Mouse (Mus musculus) liver, postnatal 0 days (tissue): ENCODE measurements at regions not wholly inside any gene's neighbourhood (a gene's known extent, or its start where the extent isn't known, plus 50 kb on each side); places are given as distances from the start of the nearest gene placed in this dataset.

Source experiments
- ATAC-seq: fragments of 200-750 bp; cut with Nextera tagmentation; 2 replicates; pipeline ENCODE4 v1.8.0; 2017; ENCODE audit warnings: mild to moderate bottlenecking, moderate library complexity
- DNase-seq: peaks from one replicate; pipeline ENCODE4 v3.0.0-alpha.2; 2016
- H3K27ac ChIP-seq: fragments of 300-500 bp; sonication (generic); 2 replicates; pipeline ENCODE4 v1.5.1; 2014; ENCODE audit warnings: antibody characterized with exemption, moderate library complexity, mild to moderate bottlenecking, low read depth
- H3K27me3 ChIP-seq: fragments of 300-500 bp; sonication (generic); 2 replicates; pipeline ENCODE4 v1.6.1; 2014; ENCODE audit warnings: low read length, control low read depth, mixed read lengths; ENCODE audit not compliant: insufficient read depth
- H3K36me3 ChIP-seq: fragments of 300-500 bp; sonication (generic); replicated peaks from 2 replicates; pipeline ENCODE4 v1.6.1; 2014; ENCODE audit warnings: mild to moderate bottlenecking, control low read depth, low read length, moderate library complexity, mixed read lengths; ENCODE audit not compliant: insufficient read depth
- H3K4me1 ChIP-seq: fragments of 300-500 bp; sonication (generic); 2 replicates; pipeline ENCODE4 v1.6.1; 2014; ENCODE audit warnings: antibody characterized with exemption, mild to moderate bottlenecking, control low read depth; ENCODE audit not compliant: insufficient read depth
- H3K4me2 ChIP-seq: fragments of 300-500 bp; sonication (generic); 2 replicates; pipeline ENCODE4 v1.6.1; 2014; ENCODE audit warnings: low read depth, mild to moderate bottlenecking, low read length, moderate library complexity, mixed read lengths
- H3K4me3 ChIP-seq: fragments of 300-500 bp; sonication (generic); 2 replicates; pipeline ENCODE4 v1.5.1; 2014; ENCODE audit warnings: low read depth, low read length
- H3K9ac ChIP-seq: fragments of 300-500 bp; sonication (generic); replicated peaks from 2 replicates; pipeline ENCODE4 v1.6.1; 2014; ENCODE audit warnings: mild to moderate bottlenecking, moderate library complexity
- H3K9me3 ChIP-seq: fragments of 300-500 bp; sonication (generic); 2 replicates; pipeline ENCODE4 v1.6.1; 2016; ENCODE audit warnings: mild to moderate bottlenecking, control low read depth, low read length, mixed read lengths
- CTCF ChIP-seq: sonication (generic); IDR thresholded peaks from 2 replicates; pipeline ENCODE4 v1.5.1; 2016; ENCODE audit warnings: antibody characterized with exemption, low read depth
- EP300 ChIP-seq: IDR thresholded peaks from 2 replicates; pipeline ENCODE4 v1.6.1; 2016; ENCODE audit warnings: antibody characterized with exemption, low read depth, mild to moderate bottlenecking
- WGBS: fragments of 180-500 bp; shearing (Covaris S2); extraction: QIAGEN DNeasy Blood & Tissue Kit; methylation state at CpG from one replicate; pipeline ENCODE4 v1.1.7; 2014; ENCODE audit not compliant: insufficient replicate concordance; 5-methylcytosine and 5-hydroxymethylcytosine counted together

- H3K27ac ChIP-seq = no peak overlapping the region
- no peaks in the 10 kb centered on the region for H3K27me3 ChIP-seq
- no peak overlapping the region for H3K4me2 ChIP-seq
- H3K4me1 ChIP-seq = no peaks in the 10 kb centered on the region
- ATAC-seq (no peak), DNase-seq (no peak)
- H3K9ac ChIP-seq = no peak overlapping the region
- WGBS = 71% methylated on average over 5 of the region's 5 CpGs
- H3K4me3 ChIP-seq = no peak overlapping the region
- H3K9me3 ChIP-seq = no peaks in the 10 kb centered on the region
- TF ChIP-seq EP300 = no peak
- no peak for TF ChIP-seq CTCF
- no peaks in the 10 kb centered on the region for H3K36me3 ChIP-seq
These were observed 550.1 kb upstream of the Klf4 start for GRCm38 (mm10) chr4:56082411-56082810.

- H3K27me3 ChIP-seq = no peaks in the 10 kb centered on the region
- no peak overlapping the region for H3K4me3 ChIP-seq
- H3K27ac ChIP-seq = no peak overlapping the region
- H3K9me3 ChIP-seq = no peaks in the 10 kb centered on the region
- no peak overlapping the region for H3K4me2 ChIP-seq
- no peak overlapping the region for H3K9ac ChIP-seq
- DNase-seq (no peak), ATAC-seq (no peak)
- no peaks in the 10 kb centered on the region for H3K36me3 ChIP-seq
- WGBS = 35% methylated on average over 3 of the region's 3 CpGs
- TF ChIP-seq EP300 = no peak
- no peaks in the 10 kb centered on the region for H3K4me1 ChIP-seq
These were observed 548.7 kb upstream of the Klf4 start for GRCm38 (mm10) chr4:56080960-56081359.

- no peak overlapping the region for H3K4me2 ChIP-seq
- ATAC-seq (peak; percentile 43; the same call in 1 of the 2 replicates), DNase-seq (peak; percentile 31)
- H3K36me3 ChIP-seq = no peaks in the 10 kb centered on the region
- peaks cover 7% of the 10 kb centered on the region; the same call in 1 of the 2 replicates for H3K4me1 ChIP-seq
- H3K4me3 ChIP-seq = no peak overlapping the region
- no peak overlapping the region for H3K27ac ChIP-seq
- 50% methylated on average over 6 of the region's 6 CpGs for WGBS
- H3K9ac ChIP-seq = no peak overlapping the region
- no peaks in the 10 kb centered on the region for H3K27me3 ChIP-seq
- H3K9me3 ChIP-seq = no peaks in the 10 kb centered on the region
- TF ChIP-seq CTCF = no peak
- no peak for TF ChIP-seq EP300
These were observed 538.5 kb upstream of the Klf4 start for GRCm38 (mm10) chr4:56070664-56071334.

GRCm38 (mm10) chr4:56068859-56069258 is 536.6 kb upstream of the Klf4 start:
- Histone ChIP-seq H3K27me3 (no peaks in the 10 kb centered on the region), H3K4me2 (no peak overlapping the region), H3K9ac (no peak overlapping the region), H3K4me1 (peaks cover 7% of the 10 kb centered on the region; the same call in 1 of the 2 replicates), H3K4me3 (no peak overlapping the region), H3K36me3 (no peaks in the 10 kb centered on the region), H3K9me3 (no peaks in the 10 kb centered on the region), H3K27ac (no peak overlapping the region)
- no peak for TF ChIP-seq EP300
- no peak for TF ChIP-seq CTCF
- peak; percentile 69 for ATAC-seq
- no peak for DNase-seq
- 76% methylated on average over 4 of the region's 4 CpGs for WGBS

GRCm38 (mm10) chr4:56064657-56065056 is 532.4 kb upstream of the Klf4 start:
- H3K27ac ChIP-seq = no peak overlapping the region
- DNase-seq = no peak
- peaks cover 7% of the 10 kb centered on the region; the same call in 1 of the 2 replicates for H3K4me1 ChIP-seq
- no peak overlapping the region for H3K4me3 ChIP-seq
- no peak overlapping the region for H3K4me2 ChIP-seq
- H3K27me3 ChIP-seq = no peaks in the 10 kb centered on the region
- no peaks in the 10 kb centered on the region for H3K36me3 ChIP-seq
- no peak for ATAC-seq
- no peaks in the 10 kb centered on the region for H3K9me3 ChIP-seq
- no peak overlapping the region for H3K9ac ChIP-seq
- TF ChIP-seq CTCF = no peak
- no peak for TF ChIP-seq EP300
- WGBS = 76% methylated on average over 4 of the region's 4 CpGs

- Histone ChIP-seq H3K27ac (no peak overlapping the region), H3K4me3 (no peak overlapping the region), H3K27me3 (no peaks in the 10 kb centered on the region), H3K36me3 (no peaks in the 10 kb centered on the region), H3K4me1 (no peaks in the 10 kb centered on the region), H3K9me3 (no peaks in the 10 kb centered on the region), H3K9ac (no peak overlapping the region), H3K4me2 (no peak overlapping the region)
- DNase-seq (no peak), ATAC-seq (no peak)
- peak; percentile 13; the same call in 1 of the 2 replicates for TF ChIP-seq CTCF
- no peak for TF ChIP-seq EP300
- 49% methylated on average over 6 of the region's 6 CpGs for WGBS
These were observed 519.6 kb upstream of the Klf4 start for GRCm38 (mm10) chr4:56051792-56052380.
